Mouse (Mus musculus) lung, postnatal 0 days (tissue): ENCODE results near the gene Atp10a. TPM values are rescaled to one million over a fixed set of nuclear protein-coding genes. Genes with fewer than 3 reads are reported as not detected.
"Not testable (repeated sequence)": the region's sequence is repeated elsewhere in the genome, so short reads cannot be mapped to it uniquely, and the experiment has no call there.

Source experiments
- ATAC-seq: fragments of 200-750 bp; cut with Nextera tagmentation; 2 replicates; pipeline ENCODE4 v1.8.0; 2017; ENCODE audit warnings: moderate library complexity
- DNase-seq: peaks from one replicate; pipeline ENCODE4 v3.0.0-alpha.2; 2016; ENCODE audit warnings: low spot score
- H3K27ac ChIP-seq: fragments of 300-500 bp; sonication (generic); 2 replicates; pipeline ENCODE4 v1.5.1; 2014; ENCODE audit warnings: antibody characterized with exemption, mild to moderate bottlenecking, low read length, mixed read lengths
- H3K27me3 ChIP-seq: fragments of 300-500 bp; sonication (generic); replicated peaks from 2 replicates; pipeline ENCODE4 v1.6.1; 2014; ENCODE audit warnings: low read length, mixed read lengths; ENCODE audit not compliant: insufficient read depth
- H3K36me3 ChIP-seq: fragments of 300-500 bp; sonication (generic); 2 replicates; pipeline ENCODE4 v1.6.1; 2014; ENCODE audit warnings: low read length, mixed read lengths; ENCODE audit not compliant: insufficient read depth
- H3K4me1 ChIP-seq: fragments of 300-500 bp; sonication (generic); 2 replicates; pipeline ENCODE4 v1.6.1; 2014; ENCODE audit warnings: antibody characterized with exemption, low read depth, low read length, mixed read lengths; ENCODE audit not compliant: insufficient read depth
- H3K4me2 ChIP-seq: fragments of 300-500 bp; sonication (generic); replicated peaks from 2 replicates; pipeline ENCODE4 v1.6.1; 2014; ENCODE audit warnings: low read depth, mild to moderate bottlenecking, low read length, moderate library complexity, mixed read lengths
- H3K4me3 ChIP-seq: fragments of 300-500 bp; sonication (generic); 2 replicates; pipeline ENCODE4 v1.5.1; 2014; ENCODE audit warnings: low read depth, low read length
- H3K9ac ChIP-seq: fragments of 300-500 bp; sonication (generic); replicated peaks from 2 replicates; pipeline ENCODE4 v1.6.1; 2014; ENCODE audit warnings: low read depth, mild to moderate bottlenecking
- H3K9me3 ChIP-seq: fragments of 300-500 bp; sonication (generic); 2 replicates; pipeline ENCODE4 v1.6.1; 2016; ENCODE audit warnings: low read length, mixed read lengths
- CTCF ChIP-seq: IDR thresholded peaks from 2 replicates; pipeline ENCODE4 v1.5.1; 2016; ENCODE audit warnings: antibody characterized with exemption, mild to moderate bottlenecking
- EP300 ChIP-seq: IDR thresholded peaks from 2 replicates; pipeline ENCODE4 v1.6.1; 2016; ENCODE audit warnings: antibody characterized with exemption, mild to moderate bottlenecking, control low read depth
- WGBS: fragments of 180-500 bp; shearing (Covaris S2); extraction: QIAGEN DNeasy Blood & Tissue Kit; methylation state at CpG from one replicate; pipeline ENCODE4 v1.1.7; 2014; 5-methylcytosine and 5-hydroxymethylcytosine counted together
- polyA plus RNA-seq: library from polyadenylated mRNA; unstranded; fragments of >200 nt; fragmentation: Nextera tagmentation; extraction: Ambion mirVana; gene quantifications from 2 replicates; pipeline ENCODE4 v1.2.1, GENCODE M21; 2015

Atp10a gene
- polyA plus RNA-seq, 1 experiment from 2014 or later = 2.0 TPM

- no peak for ATAC-seq
- Histone ChIP-seq H3K9me3 (no peaks in the 10 kb centered on the region), H3K9ac (no peak overlapping the region), H3K36me3 (no peaks in the 10 kb centered on the region), H3K4me3 (no peak overlapping the region), H3K4me1 (no peaks in the 10 kb centered on the region), H3K27ac (no peak overlapping the region), H3K4me2 (no peak overlapping the region), H3K27me3 (no peaks in the 10 kb centered on the region)
- TF ChIP-seq EP300 (no peak), CTCF (no peak)
- no peak for DNase-seq
- WGBS = 64% methylated on average over 2 of the region's 2 CpGs
These were observed 145.8 kb downstream of the Atp10a start for GRCm38 (mm10) chr7:58801791-58802190.

GRCm38 (mm10) chr7:58822147-58822681 is 166.2 kb downstream of the Atp10a start:
- peak; percentile 6 for DNase-seq
- Histone ChIP-seq H3K27ac (no peak overlapping the region), H3K36me3 (no peaks in the 10 kb centered on the region), H3K4me3 (no peak overlapping the region), H3K27me3 (no peaks in the 10 kb centered on the region), H3K9ac (no peak overlapping the region), H3K4me2 (no peak overlapping the region), H3K4me1 (no peaks in the 10 kb centered on the region), H3K9me3 (no peaks in the 10 kb centered on the region)
- WGBS = 56% methylated on average over 6 of the region's 6 CpGs
- TF ChIP-seq EP300 (no peak), CTCF (no peak)
- no peak for ATAC-seq

DNA sequence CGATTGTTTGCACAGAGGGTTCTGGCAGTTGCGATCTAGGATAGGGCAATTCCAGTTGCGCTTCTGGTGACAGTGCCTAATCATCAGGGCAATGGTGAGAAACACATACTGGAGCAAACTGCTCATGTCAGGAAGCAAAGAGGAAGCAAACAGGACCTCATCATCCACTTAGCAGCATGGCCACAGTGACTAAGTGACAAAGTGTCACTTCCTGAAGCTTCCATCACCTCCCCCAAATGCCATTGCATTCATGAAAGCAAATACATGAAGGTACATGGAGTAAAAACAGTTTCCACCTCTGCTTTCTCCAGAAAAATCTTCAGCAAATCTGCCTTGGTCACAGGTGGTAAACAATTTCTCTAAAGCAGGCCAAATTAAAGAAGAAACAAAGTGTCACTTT is 168.7 kb downstream of the Atp10a start:
- no peaks in the 10 kb centered on the region for H3K9me3 ChIP-seq
- no peaks in the 10 kb centered on the region for H3K4me1 ChIP-seq
- H3K27ac ChIP-seq = no peak overlapping the region
- H3K36me3 ChIP-seq = no peaks in the 10 kb centered on the region
- DNase-seq (no peak), ATAC-seq (no peak)
- no peak overlapping the region for H3K4me3 ChIP-seq
- H3K27me3 ChIP-seq = no peaks in the 10 kb centered on the region
- WGBS = 92% methylated on average over 3 of the region's 3 CpGs
- no peak overlapping the region for H3K4me2 ChIP-seq
- no peak overlapping the region for H3K9ac ChIP-seq
- TF ChIP-seq CTCF (no peak), EP300 (no peak)

DNA sequence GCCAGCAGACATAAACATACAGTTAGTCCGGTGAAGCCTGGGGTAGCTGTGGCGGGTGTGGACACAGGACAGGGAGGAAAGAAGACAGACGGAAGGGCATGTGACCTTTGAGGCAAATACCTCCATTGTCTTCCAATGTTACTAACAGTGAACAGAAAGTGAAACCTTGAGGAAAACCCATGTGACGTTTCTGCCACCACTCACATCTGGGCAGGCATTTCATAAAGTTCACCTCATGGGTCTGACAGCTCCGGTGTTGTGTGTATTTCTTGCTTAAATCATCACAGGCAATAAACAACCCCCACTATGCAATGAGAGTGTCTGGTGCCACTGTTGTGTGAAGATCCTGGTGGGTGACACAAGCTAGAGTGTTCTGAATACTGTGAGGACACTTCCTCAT is 173.1 kb downstream of the Atp10a start:
- Histone ChIP-seq H3K36me3 (no peaks in the 10 kb centered on the region), H3K27ac (no peak overlapping the region), H3K4me2 (no peak overlapping the region), H3K9ac (no peak overlapping the region), H3K4me1 (no peaks in the 10 kb centered on the region), H3K27me3 (no peaks in the 10 kb centered on the region), H3K4me3 (no peak overlapping the region), H3K9me3 (no peaks in the 10 kb centered on the region)
- DNase-seq (peak; percentile 27), ATAC-seq (peak; percentile 40)
- TF ChIP-seq CTCF (no peak), EP300 (no peak)
- 53% methylated on average over 5 of the region's 5 CpGs for WGBS

GRCm38 (mm10) chr7:58836855-58837606 is 181.1 kb downstream of the Atp10a start:
- H3K4me3 ChIP-seq, DNase-seq, H3K27ac ChIP-seq, H3K27me3 ChIP-seq, ATAC-seq, H3K36me3 ChIP-seq, H3K4me2 ChIP-seq, H3K4me1 ChIP-seq, H3K9me3 ChIP-seq, H3K9ac ChIP-seq: not testable (repeated sequence)
- 85% methylated on average over 32 of the region's 32 CpGs for WGBS

- TF ChIP-seq CTCF (no peak), EP300 (no peak)
- Histone ChIP-seq H3K4me1 (peaks cover 12% of the 10 kb centered on the region), H3K9ac (no peak overlapping the region), H3K36me3 (no peaks in the 10 kb centered on the region), H3K4me2 (no peak overlapping the region), H3K27me3 (no peaks in the 10 kb centered on the region), H3K27ac (no peak overlapping the region), H3K9me3 (no peaks in the 10 kb centered on the region), H3K4me3 (no peak overlapping the region)
- ATAC-seq = no peak
- no peak for DNase-seq
- WGBS = 29% methylated on average over 2 of the region's 2 CpGs
These were observed 184.4 kb downstream of the Atp10a start for GRCm38 (mm10) chr7:58840367-58840766.
